Mouse (Mus musculus): ENCODE measurements around the gene Scpep1. TPM values are rescaled to one million over a fixed set of nuclear protein-coding genes. Genes with fewer than 3 reads are reported as not detected.

The Scpep1 gene
- polyA plus RNA-seq, 1 experiment from 2014 or later, result 61.9 TPM

Other genes with a start within 250 kb of the Scpep1 start
- 15.9 and 16.3 TPM in 2 replicates for gene Msi2, start 237.0 kb downstream of the Scpep1 start, polyA plus RNA-seq (2016; fragmentation: Nextera tagmentation; extraction: Ambion mirVana)
- gene Akap1, start 90.9 kb downstream of the Scpep1 start, polyA plus RNA-seq (2016; fragmentation: Nextera tagmentation; extraction: Ambion mirVana), result 26.6 and 39.9 TPM in 2 replicates
- gene Elobl, start 11.5 kb upstream of the Scpep1 start, polyA plus RNA-seq (2016; fragmentation: Nextera tagmentation; extraction: Ambion mirVana), result not detected in 2 replicates
- gene Coil, start 14.8 kb upstream of the Scpep1 start, polyA plus RNA-seq (2016; fragmentation: Nextera tagmentation; extraction: Ambion mirVana), result 15.4 and 19.2 TPM in 2 replicates
- gene Trim25, start 43.9 kb upstream of the Scpep1 start, polyA plus RNA-seq (2016; fragmentation: Nextera tagmentation; extraction: Ambion mirVana), result 12.7 and 13.9 TPM in 2 replicates
- gene Dgke, start 111.4 kb upstream of the Scpep1 start, polyA plus RNA-seq (2016; fragmentation: Nextera tagmentation; extraction: Ambion mirVana), result 5.3 and 8.1 TPM in 2 replicates
- not detected in 2 replicates for gene Gm525, start 118.4 kb upstream of the Scpep1 start, polyA plus RNA-seq (2016; fragmentation: Nextera tagmentation; extraction: Ambion mirVana)